Mouse (Mus musculus) cortical plate, adult 2 months (tissue): Measurements from ENCODE around the gene Zkscan16. TPM values are rescaled to one million over a fixed set of nuclear protein-coding genes. Genes with fewer than 3 reads are reported as not detected.
A peak's percentile ranks its signal among the peaks of the same experiment; 100 is the strongest.

ENCODE experiments used
- H3K27ac ChIP-seq: fragments of 200-500 bp; 2 replicates; pipeline ENCODE4 v1.5.1; 2012; ENCODE audit warnings: low read length, control low read depth, inconsistent platforms; ENCODE audit not compliant: insufficient read depth
- H3K4me1 ChIP-seq: fragments of 200-500 bp; 2 replicates; pipeline ENCODE4 v1.6.1; 2011; ENCODE audit warnings: low read length; ENCODE audit not compliant: control insufficient read depth, insufficient read depth
- H3K4me3 ChIP-seq: fragments of 200-500 bp; 2 replicates; pipeline ENCODE4 v1.5.1; 2011; ENCODE audit warnings: mild to moderate bottlenecking, low read length, control low read depth; ENCODE audit not compliant: insufficient read depth
- CTCF ChIP-seq: fragments of 200-500 bp; IDR thresholded peaks from 2 replicates; pipeline ENCODE4 v1.5.1; 2011; ENCODE audit warnings: mild to moderate bottlenecking, control low read depth, low read length; ENCODE audit not compliant: insufficient read depth; ENCODE audit errors: extremely low read depth
- POLR2A ChIP-seq: fragments of 200-500 bp; IDR thresholded peaks from 2 replicates; pipeline ENCODE4 v1.6.1; 2011; ENCODE audit warnings: mild to moderate bottlenecking, low read length, control low read depth; ENCODE audit not compliant: insufficient read depth; ENCODE audit errors: extremely low read depth
- polyA plus RNA-seq: library from polyadenylated mRNA; depleted of rRNA; stranded (reverse); fragments of >200 nt; gene quantifications from 2 replicates; pipeline ENCODE4 v1.2.3, GENCODE M21; 2012

Gene Zkscan16
- polyA plus RNA-seq, 1 experiment: 14.7 TPM

- Histone ChIP-seq H3K4me1 (peaks cover 2% of the 10 kb centered on the region; the same call in 1 of the 2 replicates), H3K27ac (peak within 1 kb of the TSS; percentile 100), H3K4me3 (peak within 1 kb of the TSS; percentile 83)
- TF ChIP-seq POLR2A (no peak), CTCF (no peak)
Observed at GRCm38 (mm10) chr4:58912629-58913335, 30.6 kb upstream of the Zkscan16 start, which contains the start of gene Ecpas. TSS of gene Ecpas (minus strand) at chr4:58912749.

- no peak overlapping the region for H3K27ac ChIP-seq
- H3K4me1 ChIP-seq: peaks cover 2% of the 10 kb centered on the region; the same call in 1 of the 2 replicates
- H3K4me3 ChIP-seq: no peak overlapping the region; the same call in 1 of the 2 replicates
Observed at GRCm38 (mm10) chr4:58913336-58914026, 29.9 kb upstream of the Zkscan16 start.

GRCm38 (mm10) chr4:58915081-58915826 is 28.2 kb upstream of the Zkscan16 start:
- Histone ChIP-seq H3K4me3 (no peak overlapping the region), H3K4me1 (peaks cover 2% of the 10 kb centered on the region; the same call in 1 of the 2 replicates), H3K27ac (no peak overlapping the region)
- TF ChIP-seq POLR2A (no peak), CTCF (no peak)

More at GRCm38 (mm10) chr4:58913336-58914026, 29.9 kb upstream of the Zkscan16 start:
- TF ChIP-seq CTCF (no peak), POLR2A (no peak)

- H3K4me1 ChIP-seq: no peaks in the 10 kb centered on the region
- no peak for TF ChIP-seq POLR2A
- no peak for TF ChIP-seq CTCF
- H3K27ac ChIP-seq: no peak overlapping the region
- H3K4me3 ChIP-seq: no peak overlapping the region
Observed at GRCm38 (mm10) chr4:58923933-58924332, 19.5 kb upstream of the Zkscan16 start.

- H3K4me1 ChIP-seq: no peaks in the 10 kb centered on the region
- H3K4me3 ChIP-seq: no peak overlapping the region
- H3K27ac ChIP-seq: no peak overlapping the region
- TF ChIP-seq CTCF (no peak), POLR2A (no peak)
Observed at GRCm38 (mm10) chr4:58925664-58926063, 17.8 kb upstream of the Zkscan16 start.

GRCm38 (mm10) chr4:58926120-58926519 is 17.3 kb upstream of the Zkscan16 start:
- TF ChIP-seq POLR2A: no peak
- no peak for TF ChIP-seq CTCF
- Histone ChIP-seq H3K27ac (no peak overlapping the region), H3K4me3 (no peak overlapping the region), H3K4me1 (no peaks in the 10 kb centered on the region)

GRCm38 (mm10) chr4:58927661-58928060 is 15.8 kb upstream of the Zkscan16 start:
- Histone ChIP-seq H3K4me1 (no peaks in the 10 kb centered on the region), H3K27ac (no peak overlapping the region), H3K4me3 (no peak overlapping the region)
- no peak for TF ChIP-seq POLR2A
- TF ChIP-seq CTCF: no peak

- TF ChIP-seq CTCF: no peak
- TF ChIP-seq POLR2A: no peak
Observed at GRCm38 (mm10) chr4:58932541-58932940, 10.9 kb upstream of the Zkscan16 start.

GRCm38 (mm10) chr4:58934308-58934707 is 9.1 kb upstream of the Zkscan16 start:
- no peaks in the 10 kb centered on the region for H3K4me1 ChIP-seq
- TF ChIP-seq POLR2A: no peak
- H3K4me3 ChIP-seq: no peak overlapping the region
- no peak overlapping the region for H3K27ac ChIP-seq

More at GRCm38 (mm10) chr4:58932541-58932940, 10.9 kb upstream of the Zkscan16 start:
- no peak overlapping the region for H3K27ac ChIP-seq
- H3K4me3 ChIP-seq: no peak overlapping the region
- no peaks in the 10 kb centered on the region for H3K4me1 ChIP-seq
